In the genomic region with DNA sequence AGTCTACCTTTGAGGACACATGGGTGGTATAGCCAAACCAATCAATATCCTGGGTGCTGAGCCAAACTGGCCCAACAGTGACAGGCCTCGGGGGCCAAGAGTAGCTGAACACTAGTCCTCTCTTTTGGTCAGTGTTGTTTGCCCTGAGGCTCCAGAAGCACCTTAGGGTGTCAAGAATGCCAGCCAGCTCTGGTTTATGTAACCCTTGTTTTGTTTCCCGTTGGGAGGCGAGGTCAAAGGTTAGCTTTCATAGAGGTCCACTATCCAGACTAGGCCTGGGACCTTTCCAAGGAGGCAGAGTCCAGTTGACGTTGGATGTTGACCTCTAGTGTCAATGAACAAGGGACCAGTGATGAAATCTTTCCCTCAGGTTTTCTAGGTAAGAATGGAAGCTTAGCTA, we compare ENCODE assay signal across 19 mouse cellular contexts.
DNase-seq lines count a peak whose midpoint lies in the region; ATAC-seq lines count a peak whose summit lies in the region.
"Had no signal": no experiment of that assay in that cellular context is flagged by ENCODE, and none has a peak within 500 bp of the region (broad histone marks: within the 10 kb centered on the region; RNA-seq: fewer than 3 reads in every experiment).

No protein-coding gene starts in this region.

- H3K4me1 ChIP-seq in kidney, embryonic 14.5 days (ENCODE audit: control insufficient read depth, insufficient read depth, low read length): 0 out of 2 replicates have a peak, but pooled peaks cover 7% of the 10 kb centered on the region
- H3K4me1 ChIP-seq in liver, embryonic 15.5 days (replicated peaks): peaks cover 14% of the 10 kb centered on the region
- H3K4me1 ChIP-seq: hindbrain, embryonic 15.5 days had no signal

- no peak overlapping the region for H3K27ac ChIP-seq in kidney, embryonic 14.5 days (ENCODE audit: low read depth, low read length)
- H3K27ac ChIP-seq in liver, embryonic 15.5 days (replicated peaks): peak overlapping the region; percentile 69; the same call in 1 of the 2 replicates
- H3K27ac ChIP-seq: hindbrain, embryonic 15.5 days had no signal

- ATAC-seq in kidney, embryonic 14.5 days (ENCODE audit: low FRiP score, low TSS enrichment): no peak
- peak; percentile 79 for ATAC-seq in liver, embryonic 15.5 days (ENCODE audit: insufficient read depth)
- ATAC-seq: forebrain, embryonic 14.5 days; intestine, embryonic 16.5 days had no signal

- no peaks in the 10 kb centered on the region for H3K9me3 ChIP-seq in kidney, embryonic 14.5 days (ENCODE audit: control insufficient read depth, low read length)
- H3K9me3 ChIP-seq in liver, embryonic 15.5 days (replicated peaks): no peaks in the 10 kb centered on the region
- H3K9me3 ChIP-seq: heart, embryonic 10.5 days; hindbrain, embryonic 15.5 days had no signal

- intact Hi-C loops in heart, postnatal 10 days (cut with DNase I): no loop called here

- H3K27me3 ChIP-seq in kidney, embryonic 14.5 days (ENCODE audit: control insufficient read depth, insufficient read depth, low read length): no peaks in the 10 kb centered on the region
- H3K27me3 ChIP-seq in liver, embryonic 15.5 days: no peaks in the 10 kb centered on the region

- WGBS in kidney, embryonic 14.5 days: 74% methylated on average over 4 of the region's 4 CpGs
- 48% methylated on average over 4 of the region's 4 CpGs for WGBS in liver, embryonic 15.5 days (ENCODE audit: insufficient replicate concordance)

- no peak overlapping the region for H3K9ac ChIP-seq in kidney, embryonic 14.5 days (ENCODE audit: low read depth, low read length)
- no peak overlapping the region for H3K9ac ChIP-seq in liver, embryonic 15.5 days
- H3K9ac ChIP-seq: hindbrain, embryonic 15.5 days had no signal

- no peak overlapping the region for H3K4me2 ChIP-seq in kidney, embryonic 14.5 days (replicated peaks; ENCODE audit: low read depth, low read length)
- H3K4me2 ChIP-seq in liver, embryonic 15.5 days: no peak overlapping the region
- H3K4me2 ChIP-seq: hindbrain, embryonic 15.5 days had no signal

- H3K36me3 ChIP-seq in kidney, embryonic 14.5 days (ENCODE audit: control insufficient read depth, insufficient read depth, low read length): no peaks in the 10 kb centered on the region
- no peaks in the 10 kb centered on the region for H3K36me3 ChIP-seq in liver, embryonic 15.5 days (replicated peaks)
- H3K36me3 ChIP-seq: G1E; heart, embryonic 10.5 days; hindbrain, embryonic 15.5 days had no signal

- DNase-seq in kidney, adult 11 months: peak; percentile 94
- peak; percentile 57 for DNase-seq in kidney, postnatal 10 days
- DNase-seq in liver: peak; percentile 40
- no peak for DNase-seq in heart, adult 18-20 months
- no peak for DNase-seq in urinary bladder, postnatal 25 days (ENCODE audit: low spot score)
- no peak for DNase-seq in heart, postnatal 10 days
- DNase-seq: adrenal gland, adult 8-10 months; cerebellum, adult 8-10 months; lung, postnatal 4 days; midbrain, embryonic 14.5 days; right cerebral cortex, postnatal 14 days; thymus, postnatal 14 days had no signal

- H3K4me3 ChIP-seq in kidney, embryonic 14.5 days (ENCODE audit: low read length): no peak overlapping the region
- no peak overlapping the region for H3K4me3 ChIP-seq in liver, embryonic 15.5 days (replicated peaks)
- H3K4me3 ChIP-seq: heart, embryonic 10.5 days; hindbrain, embryonic 15.5 days had no signal

Comparison
In these comparisons a context has a peak if more than half of its experiments do, and no peak if none do; other contexts are left out.
1. DNase-seq: peak in kidney, adult 11 months (single experiment), kidney, postnatal 10 days (single experiment) and liver (single experiment); none in heart, adult 18-20 months (0 of 2), urinary bladder, postnatal 25 days (single experiment) and heart, postnatal 10 days (0 of 2).